In the genomic region with DNA sequence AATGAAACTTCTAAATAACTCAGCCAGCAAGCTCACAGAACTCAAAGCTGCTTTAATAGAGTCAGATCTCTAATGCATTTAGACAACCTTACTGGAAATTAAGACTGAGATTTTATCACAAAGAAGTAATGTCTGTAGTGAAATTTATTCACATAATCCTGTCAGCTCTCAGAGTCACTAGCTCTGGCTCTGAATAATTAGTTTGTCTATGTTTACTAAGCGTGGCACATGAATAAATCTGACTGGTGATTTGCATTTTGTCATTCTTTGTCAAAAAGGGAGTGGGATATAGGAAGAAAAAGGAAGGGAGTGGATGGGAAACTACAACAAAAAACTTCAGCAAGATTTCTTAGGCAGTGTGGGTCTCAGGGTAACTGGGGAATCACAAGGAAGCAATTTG, we compare ENCODE assay signal across 19 mouse cellular contexts.
"Had no signal": no experiment of that assay in that cellular context is flagged by ENCODE, and none has a peak within 500 bp of the region (broad histone marks: within the 10 kb centered on the region; RNA-seq: fewer than 3 reads in every experiment).

No protein-coding gene starts in this region.

- DNase-seq: kidney, adult 18-20 months; kidney, adult 9 months; kidney, postnatal 14 days; kidney, postnatal 4 days; left cerebral cortex, postnatal 4 days; liver, postnatal 0 days; lung, embryonic 14.5 days; right cerebral cortex, adult 18-20 months; right cerebral cortex, postnatal 14 days; right cerebral cortex, postnatal 4 days; thymus, adult 2 months; thymus, postnatal 14 days had no signal

- H3K27ac ChIP-seq: limb, embryonic 12.5 days; limb, embryonic 15.5 days; liver, embryonic 14.5 days; macrophage; stomach, postnatal 0 days had no signal

- H3K9ac ChIP-seq: limb, embryonic 12.5 days; limb, embryonic 15.5 days; liver, embryonic 14.5 days; liver, postnatal 0 days; lung, embryonic 14.5 days had no signal

- H3K4me2 ChIP-seq: limb, embryonic 12.5 days; limb, embryonic 15.5 days; liver, embryonic 11.5 days; lung, embryonic 14.5 days had no signal

- ATAC-seq: liver, postnatal 0 days; lung, postnatal 0 days had no signal

- H3K9me3 ChIP-seq: limb, embryonic 12.5 days; limb, embryonic 15.5 days had no signal

- H3K4me3 ChIP-seq: limb, embryonic 12.5 days; limb, embryonic 15.5 days had no signal

- H3K27me3 ChIP-seq: limb, embryonic 12.5 days; limb, embryonic 15.5 days had no signal

- H3K4me1 ChIP-seq: limb, embryonic 12.5 days; limb, embryonic 15.5 days had no signal

- H3K36me3 ChIP-seq: limb, embryonic 12.5 days; limb, embryonic 15.5 days had no signal
